Mouse (Mus musculus) layer of hippocampus, postnatal 25 days (tissue): Measurements from ENCODE around the gene Copz2. TPM values are rescaled to one million over a fixed set of nuclear protein-coding genes. Genes with fewer than 3 reads are reported as not detected.

ENCODE experiments used
- DNase-seq, 2 experiments: peaks; one replicate each; pipeline ENCODE4 v3.0.0; 2022; ENCODE audit warnings: mixed read lengths in 2 of 2, low spot score in 1 of 2; ENCODE audit errors: extremely low spot score in 1 of 2
- microRNA-seq, 2 experiments: library from miRNA; unstranded; fragments of <30 nt; microRNA quantifications; one replicate each; pipeline ENCODE4 v1.2.0; 2021
- total RNA-seq, 2 experiments: library from RNA; stranded (reverse); gene quantifications; 2 replicates each; pipeline ENCODE4 v1.2.3; 2021

Gene Copz2
- total RNA-seq, 2 experiments from 2014 or later: 6.5 to 6.8 TPM

- no peak for DNase-seq
Measured at GRCm38 (mm10) chr11:96899449-96900306, 50.0 kb downstream of the Copz2 start.

GRCm38 (mm10) chr11:96901332-96901731, 51.7 kb downstream of the Copz2 start:
- DNase-seq: no peak

- DNase-seq: no peak
Measured at GRCm38 (mm10) chr11:96902639-96903635, 53.3 kb downstream of the Copz2 start.

GRCm38 (mm10) chr11:96906431-96907161, 56.9 kb downstream of the Copz2 start:
- no peak for DNase-seq

GRCm38 (mm10) chr11:96908594-96908993, 58.9 kb downstream of the Copz2 start:
- DNase-seq: no peak

- DNase-seq: peak; percentile 66 to 80
Measured at GRCm38 (mm10) chr11:96910003-96910402, 60.3 kb downstream of the Copz2 start.

Small RNA genes lying within 50 kb of the gene (microRNA-seq; reads per million reads assigned to microRNA genes)
- 20.8 to 37.0 reads per million in 2 experiments for gene Mir152

Other genes with a start within 250 kb of the Copz2 start
- gene Snx11, start 72.3 kb upstream of the Copz2 start, total RNA-seq: 10 to 100 TPM; 40.9 to 49.4 TPM
- 10 to 100 TPM; 49.4 to 52.0 TPM for gene Cbx1, start 60.7 kb upstream of the Copz2 start, total RNA-seq
- gene Nfe2l1, start 19.9 kb upstream of the Copz2 start, total RNA-seq: 100 to 1,000 TPM; 215 to 234 TPM
- 10 to 100 TPM; 35.8 to 37.2 TPM for gene Cdk5rap3, start 66.6 kb downstream of the Copz2 start, total RNA-seq
- not detected for gene Prr15l, start 78.2 kb downstream of the Copz2 start, total RNA-seq
- 10 to 100 TPM; 35.1 to 37.9 TPM for gene Pnpo, start 94.1 kb downstream of the Copz2 start, total RNA-seq
- 10 to 100 TPM; 12.8 to 15.0 TPM for gene Sp2, start 133.1 kb downstream of the Copz2 start, total RNA-seq
- gene Sp6, start 163.5 kb downstream of the Copz2 start, total RNA-seq: 1 to 10 TPM in 1 of 2 experiments, under 1 TPM in 1; 0.86 to 1.8 TPM
- gene Scrn2, start 180.1 kb downstream of the Copz2 start, total RNA-seq: 1 to 10 TPM; 4.0 to 4.2 TPM
- 1 to 10 TPM in 1 of 2 experiments, under 1 TPM in 1; 0.74 to 1.0 TPM for gene Lrrc46, start 191.5 kb downstream of the Copz2 start, total RNA-seq
- gene Mrpl10, start 191.7 kb downstream of the Copz2 start, total RNA-seq: 10 to 100 TPM; 76.3 to 83.6 TPM
- gene Osbpl7, start 200.8 kb downstream of the Copz2 start, total RNA-seq: 10 to 100 TPM; 15.8 to 16.5 TPM